Mouse (Mus musculus) MEL (cell line): ENCODE measurements at regions not wholly inside any gene's neighbourhood (a gene's known extent, or its start where the extent isn't known, plus 50 kb on each side); places are given as distances from the start of the nearest gene placed in this dataset.
A peak's percentile ranks its signal among the peaks of the same experiment; 100 is the strongest.

Source experiments
- DNase-seq: peaks from one replicate; pipeline ENCODE4 v3.0.0; 2011; ENCODE audit warnings: low read depth, low spot score
- H3K27ac ChIP-seq: 2 replicates; pipeline ENCODE4 v1.5.1; 2012; ENCODE audit warnings: low read depth, mild to moderate bottlenecking, control low read depth, low read length, moderate library complexity; ENCODE audit not compliant: control insufficient read depth
- H3K27me3 ChIP-seq, 2 experiments: fragments of 150-350 bp in 1 of 2; sonication (generic) in 1 of 2; 2 replicates each; pipeline ENCODE4 v1.6.1; 2012; ENCODE audit warnings: low read length in 2 of 2, mild to moderate bottlenecking in 2 of 2, improper control_type of control experiment in 1 of 2, moderate library complexity in 1 of 2; ENCODE audit not compliant: insufficient read depth in 2 of 2, control insufficient read depth in 1 of 2
- H3K36me3 ChIP-seq, 2 experiments: 2 replicates each; pipeline ENCODE4 v1.6.1; 2012 to 2014; ENCODE audit warnings: low read length in 2 of 2, improper control_type of control experiment in 1 of 2, inconsistent platforms in 1 of 2, mild to moderate bottlenecking in 1 of 2; ENCODE audit not compliant: insufficient read depth in 2 of 2, control insufficient read depth in 1 of 2
- H3K4me1 ChIP-seq, 2 experiments: fragments of 150-350 bp in 1 of 2; sonication (generic) in 1 of 2; 2 replicates each; pipeline ENCODE4 v1.6.1; 2012; ENCODE audit warnings: low read length in 2 of 2, improper control_type of control experiment in 1 of 2, mild to moderate bottlenecking in 1 of 2; ENCODE audit not compliant: insufficient read depth in 2 of 2, control insufficient read depth in 1 of 2
- H3K4me3 ChIP-seq, 2 experiments: fragments of 150-350 bp in 1 of 2; sonication (generic) in 1 of 2; 2 replicates each; pipeline ENCODE4 v1.5.1; 2012; ENCODE audit warnings: low read depth in 2 of 2, low read length in 2 of 2, mild to moderate bottlenecking in 2 of 2, moderate library complexity in 2 of 2, control low read depth in 1 of 2, improper control_type of control experiment in 1 of 2; ENCODE audit not compliant: control insufficient read depth in 1 of 2, insufficient read depth in 1 of 2
- H3K79me2 ChIP-seq: 2 replicates; pipeline ENCODE4 v1.6.1; 2012; ENCODE audit warnings: mild to moderate bottlenecking, low read length, moderate library complexity; ENCODE audit not compliant: control insufficient read depth, poor library complexity, insufficient read depth
- H3K9ac ChIP-seq: 2 replicates; pipeline ENCODE4 v1.6.1; 2012; ENCODE audit warnings: low read depth, mild to moderate bottlenecking, control low read depth, low read length, moderate library complexity; ENCODE audit not compliant: control insufficient read depth, poor library complexity, severe bottlenecking
- H3K9me3 ChIP-seq: fragments of 150-350 bp; sonication (generic); replicated peaks from 2 replicates; pipeline ENCODE4 v1.6.1; 2012; ENCODE audit warnings: mild to moderate bottlenecking, low read length, improper control_type of control experiment, moderate library complexity; ENCODE audit not compliant: insufficient read depth
- BHLHE40 ChIP-seq: IDR thresholded peaks from 2 replicates; pipeline ENCODE4 v1.6.1; 2012; ENCODE audit warnings: low read depth, mild to moderate bottlenecking, inconsistent platforms, low read length, improper control_type of control experiment, borderline replicate concordance
- CHD1 ChIP-seq: IDR thresholded peaks from 2 replicates; pipeline ENCODE4 v1.6.1; 2012; ENCODE audit warnings: low read depth, mild to moderate bottlenecking, inconsistent platforms, low read length, improper control_type of control experiment
- CHD2 ChIP-seq: IDR thresholded peaks from 2 replicates; pipeline ENCODE4 v1.6.1; 2011; ENCODE audit warnings: low read length, improper control_type of control experiment
- ELF1 ChIP-seq: IDR thresholded peaks from 2 replicates; pipeline ENCODE4 v1.6.1; 2014; ENCODE audit warnings: low read depth, mild to moderate bottlenecking, inconsistent platforms, low read length, improper control_type of control experiment, moderate library complexity
- EP300 ChIP-seq, 2 experiments: IDR thresholded peaks; 2 replicates each; pipeline ENCODE4 v1.6.1; 2011; ENCODE audit warnings: improper control_type of control experiment in 2 of 2, low read length in 2 of 2, low read depth in 1 of 2, mild to moderate bottlenecking in 1 of 2
- ETS1 ChIP-seq: IDR thresholded peaks from 2 replicates; pipeline ENCODE4 v1.6.1; 2012; ENCODE audit warnings: low read depth, mild to moderate bottlenecking, inconsistent platforms, low read length, improper control_type of control experiment, moderate library complexity
- GABPA ChIP-seq: IDR thresholded peaks from 2 replicates; pipeline ENCODE4 v1.6.1; 2012; ENCODE audit warnings: low read depth, mild to moderate bottlenecking, inconsistent platforms, low read length, improper control_type of control experiment, moderate library complexity
- GATA1 ChIP-seq: IDR thresholded peaks from 2 replicates; pipeline ENCODE4 v1.6.1; 2011; ENCODE audit warnings: low read depth, low read length, improper control_type of control experiment
- HCFC1 ChIP-seq: IDR thresholded peaks from 2 replicates; pipeline ENCODE4 v1.6.1; 2012; ENCODE audit warnings: low read depth, mild to moderate bottlenecking, inconsistent platforms, low read length, improper control_type of control experiment, moderate library complexity
- JUND ChIP-seq: IDR thresholded peaks from 2 replicates; pipeline ENCODE4 v1.6.1; 2011; ENCODE audit warnings: low read depth, mild to moderate bottlenecking, improper control_type of control experiment, low read length
- MAFK ChIP-seq: IDR thresholded peaks from 2 replicates; pipeline ENCODE4 v1.6.1; 2011; ENCODE audit warnings: low read depth, mild to moderate bottlenecking, low read length, improper control_type of control experiment, borderline replicate concordance
- MAX ChIP-seq: IDR thresholded peaks from 2 replicates; pipeline ENCODE4 v1.6.1; 2011; ENCODE audit warnings: low read length, improper control_type of control experiment
- MEF2A ChIP-seq: IDR thresholded peaks from 2 replicates; pipeline ENCODE4 v1.6.1; 2014; ENCODE audit warnings: low read depth, mild to moderate bottlenecking, inconsistent platforms, low read length, improper control_type of control experiment; ENCODE audit not compliant: poor library complexity, insufficient replicate concordance, severe bottlenecking; ENCODE audit errors: extremely low read depth
- MYB ChIP-seq: IDR thresholded peaks from 2 replicates; pipeline ENCODE4 v1.6.1; 2011; ENCODE audit warnings: mild to moderate bottlenecking, low read depth, low read length, improper control_type of control experiment
- MYC ChIP-seq: IDR thresholded peaks from 2 replicates; pipeline ENCODE4 v1.6.1; 2011; ENCODE audit warnings: low read depth, mild to moderate bottlenecking, low read length, improper control_type of control experiment, moderate library complexity
- NELFE ChIP-seq: IDR thresholded peaks from 2 replicates; pipeline ENCODE4 v1.6.1; 2011; ENCODE audit warnings: low read depth, low read length, improper control_type of control experiment
- POLR2A ChIP-seq, 2 experiments: IDR thresholded peaks; 2 replicates each; pipeline ENCODE4 v1.6.1; 2011 to 2012; ENCODE audit warnings: low read length in 2 of 2, mild to moderate bottlenecking in 2 of 2, control low read depth in 1 of 2, improper control_type of control experiment in 1 of 2, low read depth in 1 of 2, moderate library complexity in 1 of 2; ENCODE audit not compliant: control insufficient read depth in 1 of 2, insufficient read depth in 1 of 2, poor library complexity in 1 of 2
- RCOR1 ChIP-seq: IDR thresholded peaks from 2 replicates; pipeline ENCODE4 v1.6.1; 2012; ENCODE audit warnings: low read depth, mild to moderate bottlenecking, inconsistent platforms, low read length, improper control_type of control experiment
- SIN3A ChIP-seq: IDR thresholded peaks from 2 replicates; pipeline ENCODE4 v1.6.1; 2012; ENCODE audit warnings: low read length, improper control_type of control experiment, inconsistent platforms
- SMC3 ChIP-seq: IDR thresholded peaks from 2 replicates; pipeline ENCODE4 v1.6.1; 2011; ENCODE audit warnings: low read depth, low read length, improper control_type of control experiment
- TAL1 ChIP-seq: IDR thresholded peaks from 2 replicates; pipeline ENCODE4 v1.6.1; 2012; ENCODE audit warnings: mild to moderate bottlenecking, inconsistent platforms, low read length, moderate library complexity, mixed read lengths
- TBP ChIP-seq: IDR thresholded peaks from 2 replicates; pipeline ENCODE4 v1.8.0; 2011; ENCODE audit warnings: low read depth, low read length, improper control_type of control experiment
- TCF12 ChIP-seq: IDR thresholded peaks from 2 replicates; pipeline ENCODE4 v1.6.1; 2014; ENCODE audit warnings: low read depth, mild to moderate bottlenecking, inconsistent platforms, low read length, improper control_type of control experiment, moderate library complexity
- UBTF ChIP-seq: IDR thresholded peaks from 2 replicates; pipeline ENCODE4 v1.6.1; 2012; ENCODE audit warnings: low read depth, mild to moderate bottlenecking, inconsistent platforms, low read length, improper control_type of control experiment, moderate library complexity, borderline replicate concordance; ENCODE audit not compliant: insufficient read depth
- USF1 ChIP-seq: IDR thresholded peaks from 2 replicates; pipeline ENCODE4 v1.6.1; 2014; ENCODE audit warnings: low read depth, mild to moderate bottlenecking, inconsistent platforms, low read length, improper control_type of control experiment, moderate library complexity
- USF2 ChIP-seq, 2 experiments: IDR thresholded peaks; 2 replicates each; pipeline ENCODE4 v1.6.1; 2011 to 2012; ENCODE audit warnings: improper control_type of control experiment in 2 of 2, low read length in 2 of 2, borderline replicate concordance in 1 of 2, inconsistent platforms in 1 of 2, low read depth in 1 of 2, mild to moderate bottlenecking in 1 of 2; ENCODE audit not compliant: insufficient read depth in 1 of 2
- ZC3H11A ChIP-seq: IDR thresholded peaks from 2 replicates; pipeline ENCODE4 v1.6.1; 2012; ENCODE audit warnings: low read depth, mild to moderate bottlenecking, inconsistent platforms, low read length, improper control_type of control experiment
- ZKSCAN1 ChIP-seq: IDR thresholded peaks from 2 replicates; pipeline ENCODE4 v1.6.1; 2012; ENCODE audit warnings: low read depth, mild to moderate bottlenecking, inconsistent platforms, low read length, improper control_type of control experiment, moderate library complexity
- ZMIZ1 ChIP-seq: IDR thresholded peaks from 2 replicates; pipeline ENCODE4 v1.6.1; 2012; ENCODE audit warnings: low read depth, mild to moderate bottlenecking, inconsistent platforms, low read length, improper control_type of control experiment, moderate library complexity
- ZNF384 ChIP-seq: IDR thresholded peaks from 2 replicates; pipeline ENCODE4 v1.6.1; 2012; ENCODE audit warnings: low read depth, mild to moderate bottlenecking, inconsistent platforms, low read length, improper control_type of control experiment

GRCm38 (mm10) chr3:149111529-149112439 lies 121.4 kb upstream of the Adgrl2 start (continued):
- TF ChIP-seq MAFK (peak; percentile 68; the same call in 1 of the 2 replicates), SMC3 (no peak), MAX (peak; percentile 33; the same call in 1 of the 2 replicates), ELF1 (no peak), EP300 (IDR thresholded peaks at IDR 0.05; ENCODE audit: low read depth in 1 of 2, low read length in 2 of 2) (peak; percentile 64 to 79), GATA1 (peak; percentile 70), MYB (no peak), MEF2A (no peak), ZKSCAN1 (no peak), JUND (no peak), SIN3A (peak; percentile 53), ZNF384 (no peak), BHLHE40 (peak; percentile 51; the same call in 1 of the 2 replicates), CHD2 (no peak), ZMIZ1 (no peak), CHD1 (no peak), TBP (no peak), ZC3H11A (no peak), TAL1 (no peak), HCFC1 (no peak), USF1 (0 out of 2 replicates have a peak, but pooled peaks have one; percentile 45), NELFE (no peak), POLR2A (IDR thresholded peaks at IDR 0.05; ENCODE audit: control insufficient read depth in 1 of 2, insufficient read depth in 1 of 2, low read depth in 1 of 2, low read length in 2 of 2, poor library complexity in 1 of 2) (no peak)

- H3K4me3 ChIP-seq = no peak overlapping the region
- DNase-seq = no peak
- no peak overlapping the region for H3K9ac ChIP-seq
- H3K4me1 ChIP-seq = peaks cover 7 to 16% of the 10 kb centered on the region in 2 experiments
- no peaks in the 10 kb centered on the region for H3K27me3 ChIP-seq
- H3K36me3 ChIP-seq = peaks cover 0 to 8% of the 10 kb centered on the region in 2 experiments; a peak in 2 of 4 replicates
- H3K9me3 ChIP-seq = no peaks in the 10 kb centered on the region
- H3K79me2 ChIP-seq = no peaks in the 10 kb centered on the region
- no peak overlapping the region for H3K27ac ChIP-seq
- TF ChIP-seq ZC3H11A (no peak), MYC (no peak), USF2 (IDR thresholded peaks at IDR 0.05; ENCODE audit: borderline replicate concordance in 1 of 2, insufficient read depth in 1 of 2, low read depth in 1 of 2, low read length in 2 of 2) (no peak), GABPA (no peak), UBTF (no peak), SIN3A (no peak), GATA1 (no peak), ELF1 (no peak), TCF12 (no peak), RCOR1 (no peak), MAFK (no peak), BHLHE40 (no peak), ETS1 (no peak)
Observed at GRCm38 (mm10) chr3:149110831-149111230, 120.5 kb upstream of the Adgrl2 start.
